Mouse (Mus musculus): ENCODE results near the gene Gm4969. TPM values are rescaled to one million over a fixed set of nuclear protein-coding genes. Genes with fewer than 3 reads are reported as not detected.

Gene Gm4969
- polyA plus RNA-seq, 1 experiment from 2014 or later: 2.0 TPM

GRCm38 (mm10) chr7:19086042-19086441 is 32.1 kb downstream of the Gm4969 start:
- no peaks in the 10 kb centered on the region for H3K9me3 ChIP-seq (replicated peaks; ENCODE audit: low read length)
- WGBS: 11% methylated on average over 14 of the region's 14 CpGs
- ATAC-seq (replicated peaks; ENCODE audit: low FRiP score, low read depth): 0 out of 2 replicates have a peak, but pooled peaks have one; percentile 24
- no peak for TF ChIP-seq CTCF (IDR thresholded peaks at IDR 0.05; ENCODE audit: low read depth)
- DNase-seq (ENCODE audit: low spot score): peak; percentile 81
- peaks cover 42% of the 10 kb centered on the region for H3K4me1 ChIP-seq (replicated peaks; ENCODE audit: insufficient read depth, low read length)
- no peak overlapping the region for H3K9ac ChIP-seq (ENCODE audit: low read depth, low read length)
- H3K4me3 ChIP-seq (replicated peaks; ENCODE audit: low read depth, low read length): no peak overlapping the region
- H3K4me2 ChIP-seq (ENCODE audit: low read length): peak overlapping the region; percentile 51
- peaks cover 22% of the 10 kb centered on the region for H3K36me3 ChIP-seq (ENCODE audit: insufficient read depth, low read length)
- H3K27me3 ChIP-seq (ENCODE audit: insufficient read depth, low read length): no peaks in the 10 kb centered on the region
- no peak overlapping the region for H3K27ac ChIP-seq

- no peak for ATAC-seq (replicated peaks; ENCODE audit: low FRiP score, low read depth)
- peaks cover 42% of the 10 kb centered on the region for H3K4me1 ChIP-seq (replicated peaks; ENCODE audit: insufficient read depth, low read length)
- peaks cover 24% of the 10 kb centered on the region for H3K36me3 ChIP-seq (ENCODE audit: insufficient read depth, low read length)
These were observed 32.7 kb downstream of the Gm4969 start for GRCm38 (mm10) chr7:19085495-19085894.

GRCm38 (mm10) chr7:19084921-19085473 is 33.2 kb downstream of the Gm4969 start:
- no peak for TF ChIP-seq CTCF (IDR thresholded peaks at IDR 0.05; ENCODE audit: low read depth)
- DNase-seq (ENCODE audit: low spot score) (no peak), ATAC-seq (replicated peaks; ENCODE audit: low FRiP score, low read depth) (no peak)
- peak overlapping the region; percentile 51 for H3K4me2 ChIP-seq (ENCODE audit: low read length)
- peaks cover 42% of the 10 kb centered on the region for H3K4me1 ChIP-seq (replicated peaks; ENCODE audit: insufficient read depth, low read length)
- 24% methylated on average over 9 of the region's 9 CpGs for WGBS
- H3K27ac ChIP-seq: no peak overlapping the region
- H3K27me3 ChIP-seq (ENCODE audit: insufficient read depth, low read length): no peaks in the 10 kb centered on the region
- peaks cover 28% of the 10 kb centered on the region for H3K36me3 ChIP-seq (ENCODE audit: insufficient read depth, low read length)
- H3K9ac ChIP-seq (ENCODE audit: low read depth, low read length): 0 out of 2 replicates have a peak overlapping the region, but pooled peaks have one; percentile 23
- no peaks in the 10 kb centered on the region for H3K9me3 ChIP-seq (replicated peaks; ENCODE audit: low read length)
- 0 out of 2 replicates have a peak overlapping the region, but pooled peaks have one; percentile 2 for H3K4me3 ChIP-seq (replicated peaks; ENCODE audit: low read depth, low read length)

More at GRCm38 (mm10) chr7:19085495-19085894, 32.7 kb downstream of the Gm4969 start:
- no peak overlapping the region for H3K4me3 ChIP-seq (replicated peaks; ENCODE audit: low read depth, low read length)
- no peak overlapping the region for H3K9ac ChIP-seq (ENCODE audit: low read depth, low read length)
- TF ChIP-seq CTCF (IDR thresholded peaks at IDR 0.05; ENCODE audit: low read depth): no peak
- no peaks in the 10 kb centered on the region for H3K27me3 ChIP-seq (ENCODE audit: insufficient read depth, low read length)
- no peaks in the 10 kb centered on the region for H3K9me3 ChIP-seq (replicated peaks; ENCODE audit: low read length)
- H3K27ac ChIP-seq: no peak overlapping the region
- no peak for DNase-seq (ENCODE audit: low spot score)
- WGBS: 8% methylated on average over 6 of the region's 6 CpGs
- H3K4me2 ChIP-seq (ENCODE audit: low read length): peak overlapping the region; percentile 51

GRCm38 (mm10) chr7:19084277-19084771 is 33.8 kb downstream of the Gm4969 start:
- Histone ChIP-seq H3K4me1 (replicated peaks; ENCODE audit: insufficient read depth, low read length) (peaks cover 42% of the 10 kb centered on the region), H3K4me3 (replicated peaks; ENCODE audit: low read depth, low read length) (peak overlapping the region; percentile 30; the same call in 1 of the 2 replicates), H3K4me2 (ENCODE audit: low read length) (peak overlapping the region; percentile 51), H3K27me3 (ENCODE audit: insufficient read depth, low read length) (no peaks in the 10 kb centered on the region), H3K9ac (ENCODE audit: low read depth, low read length) (0 out of 2 replicates have a peak overlapping the region, but pooled peaks have one; percentile 23), H3K36me3 (ENCODE audit: insufficient read depth, low read length) (peaks cover 33% of the 10 kb centered on the region), H3K27ac (no peak overlapping the region), H3K9me3 (replicated peaks; ENCODE audit: low read length) (no peaks in the 10 kb centered on the region)
- DNase-seq (ENCODE audit: low spot score): no peak
- ATAC-seq (replicated peaks; ENCODE audit: low FRiP score, low read depth): no peak
- no peak for TF ChIP-seq CTCF (IDR thresholded peaks at IDR 0.05; ENCODE audit: low read depth)
- WGBS: 55% methylated on average over 6 of the region's 6 CpGs

- peak within 1 kb of the TSS; percentile 57 for H3K27ac ChIP-seq
- no peaks in the 10 kb centered on the region for H3K9me3 ChIP-seq (replicated peaks; ENCODE audit: low read length)
- H3K36me3 ChIP-seq (ENCODE audit: insufficient read depth, low read length): peaks cover 33% of the 10 kb centered on the region
- peak within 1 kb of the TSS; percentile 51 for H3K4me2 ChIP-seq (ENCODE audit: low read length)
- H3K9ac ChIP-seq (ENCODE audit: low read depth, low read length): 0 out of 2 replicates have a peak within 1 kb of the TSS, but pooled peaks have one; percentile 31
- no peaks in the 10 kb centered on the region for H3K27me3 ChIP-seq (ENCODE audit: insufficient read depth, low read length)
- peaks cover 42% of the 10 kb centered on the region for H3K4me1 ChIP-seq (replicated peaks; ENCODE audit: insufficient read depth, low read length)
- 23% methylated on average over 10 of the region's 10 CpGs for WGBS
- TF ChIP-seq CTCF (IDR thresholded peaks at IDR 0.05; ENCODE audit: low read depth): no peak
- ATAC-seq (replicated peaks; ENCODE audit: low FRiP score, low read depth): no peak; the same call in 1 of the 2 replicates
- peak; percentile 61 for DNase-seq (ENCODE audit: low spot score)
- peak within 1 kb of the TSS; percentile 30; the same call in 1 of the 2 replicates for H3K4me3 ChIP-seq (replicated peaks; ENCODE audit: low read depth, low read length)
These were observed 34.5 kb downstream of the Gm4969 start, which contains the start of gene Dmpk for GRCm38 (mm10) chr7:19083701-19084100. Dmpk (plus strand) TSS chr7:19083849.

- no peak for TF ChIP-seq CTCF (IDR thresholded peaks at IDR 0.05; ENCODE audit: low read depth)
- H3K27me3 ChIP-seq (ENCODE audit: insufficient read depth, low read length): no peaks in the 10 kb centered on the region
- WGBS: 35% methylated on average over 6 of the region's 6 CpGs
- H3K9ac ChIP-seq (ENCODE audit: low read depth, low read length): 0 out of 2 replicates have a peak overlapping the region, but pooled peaks have one; percentile 31
- H3K4me2 ChIP-seq (ENCODE audit: low read length): peak overlapping the region; percentile 51; the same call in 1 of the 2 replicates
- DNase-seq (ENCODE audit: low spot score) (no peak), ATAC-seq (replicated peaks; ENCODE audit: low FRiP score, low read depth) (no peak)
- no peaks in the 10 kb centered on the region for H3K9me3 ChIP-seq (replicated peaks; ENCODE audit: low read length)
- peaks cover 32% of the 10 kb centered on the region for H3K36me3 ChIP-seq (ENCODE audit: insufficient read depth, low read length)
- H3K4me1 ChIP-seq (replicated peaks; ENCODE audit: insufficient read depth, low read length): peaks cover 42% of the 10 kb centered on the region
- no peak overlapping the region for H3K4me3 ChIP-seq (replicated peaks; ENCODE audit: low read depth, low read length)
- H3K27ac ChIP-seq: peak overlapping the region; percentile 57
These were observed 35.1 kb downstream of the Gm4969 start for GRCm38 (mm10) chr7:19083096-19083495.
